Mouse (Mus musculus): ENCODE results near the gene Ypel4. TPM values are rescaled to one million over a fixed set of nuclear protein-coding genes. Genes with fewer than 3 reads are reported as not detected.
"Not testable (repeated sequence)": the region's sequence is repeated elsewhere in the genome, so short reads cannot be mapped to it uniquely, and the experiment has no call there.

Ypel4 gene
- total RNA-seq, 2 experiments from 2014 or later, result 79.7 to 82.7 TPM

GRCm38 (mm10) chr2:84728191-84728590 lies 5.7 kb upstream of the Ypel4 start:
- DNase-seq, result not testable (repeated sequence)

- no peak for DNase-seq
Measured at GRCm38 (mm10) chr2:84731206-84731605, 2.7 kb upstream of the Ypel4 start.

- no peak for DNase-seq
Measured at GRCm38 (mm10) chr2:84732394-84732793, 1.5 kb upstream of the Ypel4 start.

GRCm38 (mm10) chr2:84734351-84734864 lies 550 bp downstream of the Ypel4 start:
- peak in 1 of 2 experiments; percentile 42 for DNase-seq

GRCm38 (mm10) chr2:84734919-84735318 lies 1.1 kb downstream of the Ypel4 start:
- DNase-seq, result no peak

GRCm38 (mm10) chr2:84735346-84735920 lies 1.6 kb downstream of the Ypel4 start:
- no peak for DNase-seq

- DNase-seq, result no peak
Measured at GRCm38 (mm10) chr2:84736312-84737161, 2.7 kb downstream of the Ypel4 start.

GRCm38 (mm10) chr2:84737451-84737925 lies 3.6 kb downstream of the Ypel4 start:
- no peak for DNase-seq

GRCm38 (mm10) chr2:84738271-84738911 lies 4.5 kb downstream of the Ypel4 start:
- no peak for DNase-seq

GRCm38 (mm10) chr2:84740608-84741333 lies 6.9 kb downstream of the Ypel4 start:
- no peak for DNase-seq

GRCm38 (mm10) chr2:84741841-84742450 lies 8.1 kb downstream of the Ypel4 start:
- DNase-seq, result no peak

- peak in 1 of 2 experiments; percentile 28 for DNase-seq
Measured at GRCm38 (mm10) chr2:84742451-84743283, 8.8 kb downstream of the Ypel4 start.

GRCm38 (mm10) chr2:84743561-84743960 lies 9.7 kb downstream of the Ypel4 start, which contains the start of gene Gm19426:
Gene Gm19426 (minus strand): TSS chr2:84743655.
- peak; percentile 55 to 58 for DNase-seq

- no peak for DNase-seq
Measured at GRCm38 (mm10) chr2:84744126-84744525, 10.3 kb downstream of the Ypel4 start.

GRCm38 (mm10) chr2:84750115-84750514 lies 16.3 kb downstream of the Ypel4 start:
- no peak for DNase-seq

- no peak for DNase-seq
Measured at GRCm38 (mm10) chr2:84756245-84756644, 22.4 kb downstream of the Ypel4 start.

GRCm38 (mm10) chr2:84757026-84757682 lies 23.3 kb downstream of the Ypel4 start:
- DNase-seq, result no peak

- DNase-seq, result no peak
Measured at GRCm38 (mm10) chr2:84758542-84759127, 24.8 kb downstream of the Ypel4 start.

GRCm38 (mm10) chr2:84760777-84761176 lies 26.9 kb downstream of the Ypel4 start:
- no peak for DNase-seq

- no peak for DNase-seq
Measured at GRCm38 (mm10) chr2:84761309-84761708, 27.5 kb downstream of the Ypel4 start.
